Mouse (Mus musculus): ENCODE measurements around the gene Gm35315.

GRCm38 (mm10) chr5:110139325-110139724 lies 45.1 kb upstream of the Gm35315 start:
- TF ChIP-seq CTCF (conservative IDR thresholded peaks at IDR 0.05; ENCODE audit: low read length) (no peak), NANOG (IDR thresholded peaks at IDR 0.05; ENCODE audit: borderline replicate concordance, low read length) (no peak)
